Mouse (Mus musculus): ENCODE results near the gene Lrrc3.
"Not testable (repeated sequence)": the region's sequence is repeated elsewhere in the genome, so short reads cannot be mapped to it uniquely, and the experiment has no call there.

The Lrrc3 gene

DNA sequence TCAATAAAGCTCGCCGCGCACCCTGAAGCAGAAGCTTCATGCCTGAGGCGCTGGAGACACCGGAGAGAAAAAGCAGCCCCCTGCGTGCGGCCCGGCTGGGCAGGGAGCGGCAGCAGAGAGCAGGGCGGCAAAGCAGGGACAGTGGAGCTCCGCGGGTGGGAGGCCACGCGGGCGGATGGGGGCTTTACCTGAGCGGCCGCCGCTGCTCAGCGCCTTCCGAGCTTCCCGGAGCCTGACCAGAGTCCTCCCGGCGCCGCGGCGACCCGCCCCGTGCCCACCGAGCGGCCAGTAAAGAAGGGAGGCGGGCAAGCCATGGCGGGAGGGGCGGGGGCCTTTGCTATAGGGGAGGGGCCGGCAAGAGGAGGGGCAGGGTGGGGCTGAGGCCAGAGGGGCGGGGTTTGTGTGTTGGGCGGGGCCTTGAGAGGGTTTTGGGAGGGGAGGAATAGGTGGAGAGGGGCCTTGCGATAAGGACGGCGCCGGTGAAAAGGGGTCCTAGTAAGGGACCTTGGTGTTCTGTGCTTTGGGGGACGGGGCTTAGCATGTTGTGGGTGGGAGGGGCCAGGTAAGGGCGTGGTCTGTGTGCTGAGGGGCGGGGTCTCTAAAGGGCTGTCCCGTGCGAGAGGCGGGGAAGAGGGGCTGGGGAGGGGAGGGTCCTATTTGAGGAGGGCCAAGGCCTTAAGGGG lies at the start of gene Lrrc3:
TSS of gene Lrrc3 (minus strand) at position 326 of the 683 bp plus-strand sequence.
- DNase-seq (ENCODE audit: low read depth, low spot score): no peak

DNA sequence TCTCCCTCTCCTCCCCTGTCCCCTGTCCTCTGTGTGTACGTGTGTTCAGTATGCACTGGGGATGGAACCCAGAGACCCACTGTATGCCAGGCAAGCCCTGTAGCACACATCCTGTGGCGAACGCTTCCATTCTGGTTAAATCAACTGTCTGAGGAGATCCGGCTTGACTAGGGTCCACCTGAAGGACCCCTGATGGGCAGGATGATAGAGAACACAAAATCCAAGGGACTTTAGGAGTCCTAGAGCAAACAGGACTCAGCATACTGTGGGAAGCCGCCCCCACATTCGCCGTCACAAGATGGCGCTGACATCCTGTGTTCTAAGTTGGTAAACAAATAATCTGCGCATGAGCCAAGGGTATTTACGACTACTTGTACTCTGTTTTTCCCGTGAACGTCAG lies 48.1 kb upstream of the Lrrc3 start:
- DNase-seq (ENCODE audit: low read depth, low spot score): not testable (repeated sequence)

DNA sequence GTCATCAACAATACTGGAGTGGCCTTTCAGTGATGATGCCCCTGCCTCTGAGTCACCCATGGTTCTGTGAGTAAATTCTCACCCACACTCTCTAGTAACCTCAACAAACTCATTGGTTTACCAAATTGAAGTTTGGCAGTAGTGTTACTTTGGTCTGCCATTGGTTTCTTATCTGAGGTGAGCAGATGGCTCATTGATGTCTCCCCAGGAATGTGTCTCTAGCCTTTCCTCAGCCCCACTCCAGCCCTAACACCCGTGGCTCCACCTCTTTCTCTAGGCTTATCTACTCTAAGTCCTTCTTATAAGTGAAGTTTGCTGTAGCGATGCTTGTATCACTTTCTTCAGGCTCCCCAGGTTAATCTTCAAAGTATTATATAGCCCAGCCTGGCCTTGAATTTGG lies 37.3 kb upstream of the Lrrc3 start:
- DNase-seq (ENCODE audit: low read depth, low spot score): no peak

DNA sequence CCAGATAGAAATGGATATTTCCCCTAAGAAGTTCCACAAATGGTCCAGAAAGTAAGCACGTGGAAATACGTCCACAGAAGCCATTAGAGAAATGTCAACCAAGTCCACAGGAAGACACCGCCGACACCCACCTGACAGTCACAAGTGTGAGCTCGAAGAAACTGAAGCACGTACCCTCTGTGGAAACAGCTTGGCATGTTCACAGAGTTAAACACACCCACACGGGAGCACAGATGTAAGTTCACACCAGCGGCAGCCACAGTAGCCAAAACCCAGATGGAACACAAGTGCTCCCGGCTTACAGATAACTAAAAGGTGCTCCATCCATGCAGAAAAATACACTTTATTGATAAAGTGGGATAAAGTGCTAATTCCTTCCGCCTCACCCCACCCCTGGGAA lies 25.0 kb upstream of the Lrrc3 start:
- no peak for DNase-seq (ENCODE audit: low read depth, low spot score)

DNA sequence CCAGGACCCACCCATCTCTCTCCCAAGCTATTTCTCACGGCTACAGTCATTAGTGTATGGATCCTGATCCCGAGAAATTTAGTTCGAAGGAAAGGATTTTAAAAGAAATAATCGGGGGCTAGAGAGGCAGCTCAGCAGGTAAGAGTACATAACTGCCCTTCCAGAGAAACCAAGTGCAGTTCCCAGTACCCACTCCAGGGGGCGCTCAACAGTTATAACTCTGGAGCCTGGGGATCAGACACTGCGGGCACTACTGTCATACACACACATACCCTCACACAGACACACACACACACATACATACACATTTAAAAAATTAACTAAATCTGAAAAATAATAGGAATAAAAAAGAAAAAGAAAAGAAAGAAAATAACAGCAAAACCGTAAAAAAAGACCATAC lies 23.8 kb upstream of the Lrrc3 start:
- DNase-seq (ENCODE audit: low read depth, low spot score): peak; percentile 30

DNA sequence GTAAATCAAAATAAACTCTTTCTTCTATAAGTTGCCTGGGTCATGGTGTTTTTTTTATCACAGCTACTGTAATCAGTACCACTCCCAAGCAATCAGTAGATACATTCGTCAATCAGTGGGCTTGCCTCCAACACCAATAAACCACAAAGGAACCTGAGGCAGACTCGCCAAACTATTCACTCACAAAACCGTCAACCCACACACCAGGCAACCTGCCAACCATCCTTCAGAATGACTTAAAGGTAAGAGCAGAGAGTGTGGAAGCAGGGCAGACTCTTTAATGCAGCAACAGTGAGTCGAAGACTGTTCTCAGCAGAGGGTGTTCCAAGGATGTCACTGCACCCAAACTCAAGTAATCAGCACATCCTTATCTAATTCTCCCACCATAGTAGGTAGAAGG lies 20.3 kb upstream of the Lrrc3 start:
- no peak for DNase-seq (ENCODE audit: low read depth, low spot score)

DNA sequence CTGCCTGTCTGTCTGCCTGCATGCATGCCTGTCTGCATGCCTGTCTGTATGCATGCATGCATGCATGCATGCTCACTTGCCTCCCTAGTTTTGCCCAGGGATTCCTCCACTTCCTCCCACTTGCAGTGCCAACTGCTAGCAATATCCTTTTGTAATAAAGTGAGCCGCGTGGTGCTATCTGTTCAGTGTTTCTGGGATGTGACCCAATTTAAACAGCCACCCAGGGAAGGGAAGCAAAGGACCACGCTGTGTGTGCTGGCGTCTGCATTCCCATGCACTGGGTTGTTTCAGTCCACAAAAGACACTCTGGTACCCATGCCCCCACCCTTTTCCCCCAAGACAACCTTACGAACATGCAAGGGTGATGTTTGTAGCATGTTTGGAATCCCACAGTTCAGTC lies 18.7 kb upstream of the Lrrc3 start:
- no peak for DNase-seq (ENCODE audit: low read depth, low spot score)

DNA sequence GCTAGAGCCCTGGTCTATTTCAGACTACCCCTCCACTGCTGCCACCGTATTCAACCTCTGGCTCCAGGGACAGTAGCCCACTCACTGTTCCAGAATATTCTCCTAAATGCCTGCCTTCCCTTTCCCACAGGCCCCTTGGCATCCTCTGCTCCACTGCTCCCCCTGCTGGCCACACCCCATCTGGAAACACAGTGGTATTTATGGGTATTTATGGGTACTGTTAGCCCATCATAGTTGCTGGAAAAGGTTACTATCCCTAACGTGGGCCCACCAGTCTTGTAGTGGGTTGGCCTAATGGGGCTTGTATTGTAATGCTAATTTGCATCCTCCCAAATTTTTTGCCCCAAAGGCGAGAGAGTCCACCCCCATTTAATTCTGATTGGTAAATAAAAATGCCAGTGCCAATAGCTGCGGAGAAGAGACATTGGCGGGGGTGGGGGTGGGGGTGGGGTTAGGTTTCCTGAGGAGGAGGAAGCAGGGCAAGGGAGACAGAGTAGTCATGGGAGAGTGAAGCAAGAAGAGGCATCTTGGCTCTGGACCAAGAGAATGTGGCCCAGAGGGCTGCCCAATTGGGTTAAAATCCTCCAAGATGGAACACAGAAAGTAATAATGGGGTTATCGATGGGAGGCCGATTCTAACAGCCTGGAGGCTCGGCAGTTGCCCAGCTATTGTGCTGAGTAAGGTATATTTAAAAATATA lies 14.4 kb upstream of the Lrrc3 start:
- peak; percentile 12 for DNase-seq (ENCODE audit: low read depth, low spot score)

DNA sequence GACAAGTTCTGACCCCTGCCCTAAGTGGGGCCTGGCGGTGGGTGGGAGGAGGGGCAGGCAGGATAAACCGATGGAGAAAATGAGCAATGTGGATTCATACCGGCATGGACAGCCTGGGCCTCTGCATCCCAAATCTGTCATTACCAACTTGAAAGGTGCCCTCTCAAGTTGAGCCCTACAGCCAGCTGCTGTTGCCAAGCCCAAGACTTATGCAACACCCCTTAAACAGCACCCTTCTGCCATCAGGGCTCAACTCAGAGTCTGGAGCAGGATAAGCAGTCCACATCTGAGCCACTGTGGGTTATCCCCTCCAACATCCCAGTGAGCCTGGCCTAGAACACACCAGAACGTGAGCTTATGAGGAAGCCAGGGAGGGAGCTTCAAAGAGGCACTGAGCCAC lies 11.0 kb upstream of the Lrrc3 start:
- no peak for DNase-seq (ENCODE audit: low read depth, low spot score)

DNA sequence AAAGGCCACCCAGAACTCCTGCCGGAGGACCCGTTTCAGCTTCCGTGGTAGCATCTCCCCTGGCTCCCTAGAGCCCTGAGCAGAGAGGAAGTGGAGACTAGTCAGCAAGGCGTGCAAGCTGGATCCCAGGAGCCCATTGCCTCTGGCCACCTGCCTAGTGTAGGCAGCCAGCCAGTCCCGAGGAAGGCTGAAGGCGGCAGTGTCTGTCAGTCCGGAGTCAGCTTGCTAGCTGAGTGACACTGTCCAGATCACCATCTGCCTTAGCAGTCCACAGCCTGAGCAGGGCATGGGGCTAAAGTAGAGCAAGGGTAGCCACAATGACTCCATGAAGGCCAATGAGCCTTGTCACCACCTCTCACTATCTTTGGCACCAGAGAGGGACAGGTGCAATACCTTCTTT lies 10.3 kb upstream of the Lrrc3 start:
- DNase-seq (ENCODE audit: low read depth, low spot score): no peak

DNA sequence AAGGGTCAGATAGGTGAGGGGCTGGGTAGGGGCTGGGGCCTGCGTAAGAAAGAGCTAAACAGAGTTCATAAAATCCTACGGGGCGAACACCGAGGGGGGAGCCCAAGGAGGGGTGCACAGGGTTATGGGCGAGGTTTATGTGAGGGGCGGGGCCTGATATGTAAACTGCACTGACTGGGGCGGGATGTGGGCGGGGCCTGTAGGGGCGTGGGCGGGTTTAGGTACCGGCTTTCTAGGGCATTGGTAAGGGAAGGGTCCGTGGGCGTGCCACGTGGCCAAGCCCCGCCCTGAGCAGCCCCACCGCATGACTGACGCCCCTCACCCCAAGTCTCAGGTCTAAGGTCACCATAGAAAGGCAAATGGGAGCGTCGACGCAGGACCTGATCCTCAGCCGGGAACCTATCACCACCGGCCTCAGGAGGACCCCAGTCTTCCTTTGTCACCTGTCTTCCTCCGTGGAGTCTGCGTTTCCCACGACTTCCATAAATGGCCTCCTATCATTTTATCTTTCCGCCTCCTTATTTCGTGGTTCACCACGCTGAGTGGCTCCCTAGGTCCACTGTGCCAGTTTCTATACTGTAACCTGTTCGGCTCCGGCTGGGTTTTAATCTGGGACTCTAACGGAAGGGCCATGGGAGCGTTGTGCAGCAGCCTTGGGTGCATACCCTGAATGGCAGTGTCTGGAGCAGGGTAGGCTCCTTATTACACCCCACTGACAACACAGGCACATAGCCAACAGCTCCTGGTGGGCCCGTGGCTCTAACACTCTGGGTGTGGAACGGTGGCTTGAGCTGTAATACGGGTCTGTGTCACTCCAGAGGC lies 769 bp upstream of the Lrrc3 start:
- no peak for DNase-seq (ENCODE audit: low read depth, low spot score)

DNA sequence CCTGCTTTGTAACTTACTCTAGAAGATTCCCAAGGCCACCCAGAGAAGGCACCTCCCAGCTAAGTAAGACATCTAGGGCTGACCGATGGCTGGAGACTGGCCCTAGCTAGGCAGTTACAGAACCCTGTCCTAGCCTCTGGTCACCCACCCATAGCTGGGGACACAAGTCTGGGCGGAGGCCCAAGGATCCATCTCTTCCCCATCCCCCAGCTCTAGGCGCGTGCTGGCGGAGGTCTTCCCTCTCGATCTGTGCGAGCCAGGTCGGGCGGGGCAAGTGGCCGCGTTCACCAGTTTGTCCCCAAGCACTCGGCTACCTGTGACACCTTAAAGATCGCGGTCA lies 495 bp downstream of the Lrrc3 start:
- DNase-seq (ENCODE audit: low read depth, low spot score): no peak

DNA sequence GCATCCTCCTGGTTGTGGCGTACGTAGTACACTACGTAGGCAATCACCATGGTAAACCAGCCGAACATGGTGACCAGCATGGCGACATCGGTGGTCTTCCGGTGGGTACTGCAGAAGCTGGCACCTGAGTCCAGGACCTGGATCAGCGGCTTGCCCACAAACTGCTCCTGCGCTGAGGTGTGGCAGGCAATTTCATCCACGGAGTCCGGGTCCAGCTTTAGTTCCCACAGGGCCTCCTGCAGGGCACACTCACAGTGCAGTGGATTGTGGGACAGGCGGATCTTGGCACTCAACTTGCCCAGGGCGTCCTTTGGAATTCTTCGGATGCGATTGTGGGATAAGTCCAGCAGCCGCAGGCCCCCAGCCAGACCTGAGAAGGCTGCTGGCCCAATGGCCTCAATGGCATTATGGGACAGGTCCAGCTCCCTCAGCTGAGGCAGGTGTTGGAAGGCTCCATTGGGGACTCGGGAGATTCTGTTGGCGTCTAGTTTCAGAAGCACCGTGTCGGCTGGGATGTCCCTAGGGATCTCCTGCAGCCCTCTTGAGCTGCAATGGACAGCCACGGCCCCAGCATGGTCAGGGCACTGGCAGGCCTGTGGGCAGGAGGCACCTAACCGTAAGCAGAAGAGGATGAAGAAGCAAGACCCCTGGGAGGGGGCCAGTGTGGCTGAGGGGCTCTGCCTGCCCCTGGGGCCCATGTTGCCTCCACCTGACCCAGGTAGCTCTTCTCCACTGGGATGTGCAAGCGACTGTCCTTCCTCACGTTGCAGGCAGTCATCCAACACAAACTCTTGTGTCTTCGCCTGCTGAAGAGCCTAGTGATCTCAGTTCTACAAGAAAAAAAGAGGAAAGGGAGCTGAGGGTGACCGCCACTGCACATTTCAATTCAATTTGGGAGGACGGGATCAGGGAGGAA lies 1.2 kb downstream of the Lrrc3 start:
- no peak for DNase-seq (ENCODE audit: low read depth, low spot score)

DNA sequence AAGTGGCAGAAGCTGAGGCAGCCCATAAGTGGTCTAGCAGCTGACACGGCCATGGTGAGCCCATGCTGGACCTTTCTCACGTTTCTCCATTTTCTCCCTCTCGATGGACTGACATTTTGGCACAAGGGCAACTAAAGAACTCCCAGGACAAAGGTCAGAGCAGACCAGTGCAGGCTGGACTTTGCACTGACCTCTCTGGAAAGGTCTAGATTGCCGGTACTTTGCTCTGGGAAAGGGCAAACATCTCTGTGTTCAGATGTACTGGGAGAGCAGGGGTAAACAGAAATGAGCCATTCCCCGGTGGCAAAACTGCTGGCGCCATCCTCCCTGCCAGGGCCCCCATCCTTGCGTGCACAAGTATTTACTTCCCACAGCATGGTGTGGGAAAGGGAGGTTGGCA lies 2.2 kb downstream of the Lrrc3 start:
- DNase-seq (ENCODE audit: low read depth, low spot score): no peak

DNA sequence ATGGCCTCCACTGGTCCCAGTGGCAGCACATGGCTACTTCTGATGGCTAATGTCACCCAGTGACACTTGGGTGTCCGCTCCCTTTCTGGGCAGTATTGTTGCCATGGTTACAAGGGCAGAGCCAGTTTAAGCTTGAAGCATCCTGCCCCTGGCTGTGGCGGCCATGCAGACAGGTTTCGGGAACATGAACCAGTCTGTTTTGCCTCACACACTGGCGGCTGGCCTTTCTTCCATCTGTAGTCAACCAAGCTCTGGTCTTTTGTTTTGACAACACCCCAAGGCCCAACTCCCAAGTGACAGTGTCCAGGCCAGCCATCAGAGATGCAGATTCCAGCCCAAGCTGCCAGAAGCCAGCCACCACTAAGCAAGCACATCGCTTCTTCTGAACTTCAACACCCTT lies 6.8 kb downstream of the Lrrc3 start:
- no peak for DNase-seq (ENCODE audit: low read depth, low spot score)

DNA sequence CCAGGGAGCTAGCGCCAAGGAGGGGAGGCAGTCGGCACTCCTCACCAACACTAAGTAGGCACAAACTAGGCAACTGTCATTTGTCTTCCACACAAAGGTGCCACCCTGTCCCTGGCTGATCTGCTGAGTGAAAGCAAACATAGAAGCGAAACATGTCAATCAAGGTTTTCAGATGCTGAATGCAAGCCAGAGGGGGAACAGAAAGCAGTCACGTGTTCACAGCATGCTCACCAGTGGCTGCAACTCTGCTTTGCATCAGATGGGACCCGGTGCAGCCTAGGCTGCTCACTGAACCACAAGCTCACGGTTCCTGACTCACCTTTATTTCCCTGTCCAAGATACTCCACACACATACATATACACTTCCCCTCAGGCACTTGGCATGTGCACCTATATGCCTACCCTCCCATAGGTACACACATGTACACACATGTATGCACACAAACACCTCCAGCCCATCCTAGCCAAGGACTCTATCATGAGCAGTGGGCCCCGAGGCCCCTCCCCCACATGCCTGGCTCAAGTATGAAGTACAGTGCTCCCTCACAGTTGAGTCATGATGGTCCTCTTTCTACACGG lies 11.3 kb downstream of the Lrrc3 start:
- DNase-seq (ENCODE audit: low read depth, low spot score): no peak

DNA sequence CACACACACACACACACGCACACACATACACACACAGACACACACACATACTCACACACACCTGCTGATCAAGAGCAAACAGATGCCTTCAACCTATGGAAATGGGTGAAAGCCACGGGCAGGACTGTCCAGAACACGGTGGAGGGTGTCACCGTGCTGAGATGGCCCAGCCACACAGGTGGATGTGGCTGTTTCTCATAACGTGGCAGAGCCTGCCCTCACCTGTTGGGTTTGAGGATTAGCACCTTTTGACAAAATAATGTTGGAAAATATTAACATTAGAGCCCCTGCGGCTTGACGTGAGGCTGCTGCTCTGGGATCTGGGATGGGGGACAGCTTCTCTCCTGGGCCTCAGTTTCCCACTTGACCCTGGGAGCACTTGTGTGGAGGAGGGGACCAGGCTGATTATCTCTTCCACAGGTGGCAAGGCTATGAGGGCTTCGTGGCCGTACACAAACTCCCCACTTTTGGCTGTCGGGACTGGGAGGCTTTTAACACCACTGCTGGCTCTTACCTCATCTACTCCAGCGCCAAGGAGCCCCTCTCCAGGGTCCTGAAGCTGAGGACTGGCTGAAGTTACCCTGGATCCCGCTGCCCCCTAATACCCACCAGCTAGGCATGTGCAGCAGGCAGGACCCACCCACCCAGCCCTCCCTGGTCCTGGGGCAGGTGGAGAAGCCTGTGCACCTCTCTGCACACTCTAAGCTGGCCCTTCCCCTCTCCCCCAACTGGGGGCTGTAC lies 16.2 kb downstream of the Lrrc3 start:
- no peak for DNase-seq (ENCODE audit: low read depth, low spot score)

DNA sequence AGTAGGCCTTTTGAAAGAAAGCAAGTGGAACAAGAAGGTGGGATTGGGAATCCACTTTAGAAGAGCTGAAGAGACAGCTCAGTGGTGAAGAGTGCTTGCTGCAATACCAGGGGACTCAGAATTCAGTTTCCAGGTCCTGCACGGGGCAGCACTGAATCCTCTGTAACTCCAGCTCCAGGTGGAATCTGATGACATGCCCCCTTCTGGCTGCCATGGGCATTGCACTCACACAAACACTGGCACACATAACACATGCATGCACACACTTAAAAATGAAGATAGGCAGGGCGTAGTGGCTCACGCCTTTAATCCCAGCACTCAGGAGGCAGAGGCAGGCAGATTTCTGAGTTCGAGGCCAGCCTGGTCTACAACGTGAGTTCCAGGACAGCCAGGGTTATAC lies 19.8 kb downstream of the Lrrc3 start:
- no peak for DNase-seq (ENCODE audit: low read depth, low spot score)

DNA sequence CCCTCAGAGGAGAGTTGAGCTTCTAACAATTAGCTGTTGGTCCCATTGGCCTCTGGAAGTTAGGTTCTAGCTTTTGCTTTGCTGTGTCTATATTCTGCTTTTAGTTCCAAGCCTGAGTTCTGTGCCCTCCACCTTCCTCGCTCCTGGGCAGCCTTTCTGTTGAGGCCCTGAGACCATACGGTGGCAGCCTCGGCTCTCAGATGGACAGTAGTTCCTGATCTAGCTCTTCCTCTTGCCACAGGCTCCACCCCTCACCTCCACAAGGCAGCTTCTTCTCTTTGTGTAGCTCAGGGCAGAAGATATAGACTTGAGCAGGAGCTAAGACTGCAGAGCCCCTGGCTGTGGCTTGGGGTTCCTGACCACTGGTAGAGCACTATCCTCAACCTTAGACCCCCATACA lies 22.0 kb downstream of the Lrrc3 start:
- no peak for DNase-seq (ENCODE audit: low read depth, low spot score)

DNA sequence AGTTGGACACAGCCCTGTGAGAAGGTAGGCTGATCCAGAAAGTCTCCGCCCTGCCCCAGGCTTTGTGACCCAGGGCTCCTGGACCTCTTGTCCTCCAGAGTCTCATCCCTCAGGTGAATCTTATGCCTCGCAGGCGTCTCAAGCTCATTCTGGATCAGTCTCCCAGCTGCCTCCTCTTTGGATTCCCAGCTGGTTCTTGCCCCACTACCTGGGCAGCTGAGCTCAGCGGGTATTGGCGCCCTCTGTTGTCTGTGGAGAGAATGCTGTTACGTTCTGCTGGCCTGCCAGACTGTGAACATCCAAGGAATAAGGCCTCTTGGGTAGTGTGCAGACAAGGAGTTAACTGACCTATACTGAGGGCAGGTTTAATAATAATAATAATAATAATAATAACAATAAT lies 23.4 kb downstream of the Lrrc3 start:
- no peak for DNase-seq (ENCODE audit: low read depth, low spot score)

DNA sequence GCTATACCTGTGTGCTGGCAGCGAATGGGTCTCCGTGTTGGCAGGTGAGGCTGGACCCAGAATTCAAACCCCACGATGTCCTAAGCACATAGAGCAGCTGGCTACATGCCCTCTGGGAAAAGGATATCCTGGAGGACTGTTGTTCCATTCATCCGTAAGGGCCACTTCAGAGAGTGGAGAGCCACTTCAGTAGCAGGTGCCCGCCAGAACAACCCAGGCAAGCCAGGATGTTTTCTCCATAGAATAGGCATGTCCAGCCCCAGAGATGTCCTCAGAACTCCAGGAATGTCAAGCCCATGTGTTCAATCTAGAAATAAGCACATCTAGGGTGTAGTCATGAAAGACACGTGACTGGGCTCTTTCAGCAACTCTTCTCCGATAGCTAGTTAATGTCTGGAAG lies 32.7 kb downstream of the Lrrc3 start:
- no peak for DNase-seq (ENCODE audit: low read depth, low spot score)

Data from c-Kit-negative CD71-positive TER-119-positive erythroid progenitor cells, embryonic 14.5 days (primary cell).